Mouse (Mus musculus): ENCODE measurements at regions not wholly inside any gene's neighbourhood (a gene's known extent, or its start where the extent isn't known, plus 50 kb on each side); places are given as distances from the start of the nearest gene placed in this dataset.
A peak's percentile ranks its signal among the peaks of the same experiment; 100 is the strongest.
"Not testable (repeated sequence)": the region's sequence is repeated elsewhere in the genome, so short reads cannot be mapped to it uniquely, and the experiment has no call there.

DNA sequence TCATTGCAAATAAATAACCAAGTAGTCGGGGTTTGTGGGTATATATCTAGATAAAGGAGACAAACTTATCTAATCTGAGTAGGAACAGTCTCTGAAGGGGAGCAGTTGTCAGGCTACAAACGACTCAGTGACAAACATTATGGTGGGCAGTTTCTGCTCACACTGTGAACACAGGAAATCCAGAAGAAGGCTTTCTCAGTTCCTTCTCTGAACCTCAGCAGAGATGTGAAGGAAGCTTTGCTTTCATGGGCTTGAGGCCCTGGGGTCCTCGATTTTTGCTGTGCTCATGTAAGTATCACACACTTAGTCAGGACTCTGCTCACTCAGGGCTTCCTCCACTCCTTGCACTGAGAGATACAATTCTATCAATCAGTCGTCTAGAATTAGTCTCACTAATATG is 994.7 kb upstream of the Foxg1 start:
- DNase-seq: no peak

GRCm38 (mm10) chr12:48388192-48388812 is 994.2 kb upstream of the Foxg1 start:
- no peak for DNase-seq

DNA sequence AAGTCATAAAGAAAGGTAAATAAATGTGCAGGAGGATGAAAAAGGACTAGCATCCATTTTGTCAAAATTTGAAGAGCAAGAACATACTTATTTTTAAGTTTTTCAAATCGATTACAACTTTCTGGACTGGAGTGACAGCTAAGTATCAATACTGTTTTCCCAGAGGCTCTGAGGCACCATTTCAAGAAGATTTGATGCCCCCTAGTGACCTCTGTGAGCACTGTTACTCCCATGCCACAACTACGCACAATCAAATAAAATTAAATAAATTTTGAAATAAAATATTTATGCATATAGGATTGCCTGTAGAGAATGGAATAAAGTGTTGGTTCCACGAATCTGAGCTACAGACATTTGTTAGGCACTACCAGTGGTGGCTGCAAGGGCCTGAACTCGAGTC is 991.5 kb upstream of the Foxg1 start:
- no peak for DNase-seq

GRCm38 (mm10) chr12:48439333-48440046 is 943.0 kb upstream of the Foxg1 start:
- no peak for DNase-seq

DNA sequence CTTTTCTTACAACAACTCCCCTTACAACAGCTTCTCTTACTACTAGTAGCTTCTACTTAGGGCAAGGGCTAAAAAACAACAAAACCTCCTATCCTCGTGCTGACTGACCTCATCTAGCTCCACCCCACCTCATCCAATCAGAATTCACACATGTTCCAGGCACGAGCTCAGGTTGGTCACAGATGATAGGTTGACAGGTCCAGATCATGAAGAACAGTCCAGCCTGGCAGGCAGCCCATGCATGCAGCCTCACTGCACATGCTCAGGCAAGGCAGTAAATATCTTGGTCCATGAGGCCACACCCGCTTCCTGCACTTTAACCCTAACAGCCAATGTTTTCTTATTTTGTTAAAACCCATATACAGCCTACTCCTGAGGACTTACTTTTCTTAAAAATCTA is 933.7 kb upstream of the Foxg1 start:
- not testable (repeated sequence) for DNase-seq

DNA sequence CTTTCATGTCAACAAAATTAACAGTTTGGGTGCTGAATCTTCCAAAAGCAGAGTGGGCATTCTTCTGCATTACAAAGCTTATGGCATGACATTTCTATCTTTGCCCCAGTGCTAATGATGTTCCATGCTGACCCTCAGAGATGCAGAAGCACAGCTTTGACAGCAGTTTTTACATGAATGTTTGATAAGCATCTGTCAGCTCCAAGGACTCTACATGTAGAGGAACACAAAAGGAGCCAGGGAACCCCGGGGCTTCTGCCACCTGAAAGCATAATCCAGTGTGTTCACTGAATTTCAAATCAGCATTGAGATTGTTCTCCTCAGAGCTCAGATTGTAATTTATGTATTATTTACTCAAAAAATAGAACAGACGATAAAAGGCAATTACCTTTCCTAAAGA is 920.1 kb upstream of the Foxg1 start:
- DNase-seq: no peak

DNA sequence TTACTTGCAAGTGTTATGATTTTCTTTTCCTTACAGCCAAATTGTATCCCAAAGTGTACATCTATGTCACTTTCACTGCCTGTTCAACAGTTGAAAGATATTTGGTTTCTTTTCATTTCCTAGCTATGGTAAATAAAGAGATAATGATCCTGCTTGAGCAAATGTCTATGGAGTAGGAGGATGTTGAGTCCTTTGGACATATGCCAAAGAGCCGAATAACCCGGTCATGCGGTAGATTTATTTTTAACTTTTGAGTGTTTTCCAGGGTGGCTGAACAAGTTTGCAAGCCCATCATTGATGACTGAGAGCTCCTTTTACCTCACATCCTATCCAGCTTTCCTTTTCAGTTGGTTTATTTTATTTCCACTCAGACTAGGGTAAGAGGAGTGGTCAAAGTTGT is 881.7 kb upstream of the Foxg1 start:
- DNase-seq: no peak

DNA sequence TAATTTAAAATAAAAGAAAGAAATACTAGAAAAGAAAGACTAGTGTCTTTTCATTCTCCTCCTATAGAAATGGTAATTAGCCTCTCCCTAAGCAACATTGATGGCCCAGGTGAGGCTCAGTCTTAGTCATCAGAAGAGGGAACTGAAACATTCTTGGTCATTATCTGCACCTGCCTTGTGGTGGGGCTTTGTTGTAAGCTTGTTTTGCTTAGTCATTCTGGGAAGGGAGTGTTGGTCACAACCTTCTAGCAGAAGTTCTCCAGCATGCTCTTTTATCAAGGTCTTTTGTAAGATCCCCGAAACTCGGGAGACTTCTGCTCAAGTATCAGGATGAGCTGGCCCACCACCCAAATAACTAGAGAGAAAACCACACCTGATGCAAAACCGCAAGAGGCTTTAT is 870.9 kb upstream of the Foxg1 start:
- no peak for DNase-seq

DNA sequence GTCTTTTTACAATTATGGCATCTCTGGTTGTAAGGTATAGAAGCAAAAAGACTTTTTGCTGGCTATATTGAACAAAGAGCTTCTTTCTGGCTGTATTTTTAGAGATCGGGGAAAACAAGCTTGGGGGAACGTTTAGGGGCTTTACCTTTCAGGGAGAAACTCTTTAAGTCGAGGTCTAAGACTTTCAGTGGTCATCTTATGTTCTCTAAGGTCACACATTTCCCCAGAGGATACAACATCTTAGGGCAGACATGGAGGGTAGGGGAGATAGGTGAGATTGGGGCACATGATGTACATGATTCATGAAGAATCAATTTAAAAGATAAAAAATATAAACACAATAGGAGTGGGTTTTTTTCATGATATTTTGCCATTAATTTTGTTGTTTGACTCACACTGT is 870.2 kb upstream of the Foxg1 start:
- DNase-seq: no peak

DNA sequence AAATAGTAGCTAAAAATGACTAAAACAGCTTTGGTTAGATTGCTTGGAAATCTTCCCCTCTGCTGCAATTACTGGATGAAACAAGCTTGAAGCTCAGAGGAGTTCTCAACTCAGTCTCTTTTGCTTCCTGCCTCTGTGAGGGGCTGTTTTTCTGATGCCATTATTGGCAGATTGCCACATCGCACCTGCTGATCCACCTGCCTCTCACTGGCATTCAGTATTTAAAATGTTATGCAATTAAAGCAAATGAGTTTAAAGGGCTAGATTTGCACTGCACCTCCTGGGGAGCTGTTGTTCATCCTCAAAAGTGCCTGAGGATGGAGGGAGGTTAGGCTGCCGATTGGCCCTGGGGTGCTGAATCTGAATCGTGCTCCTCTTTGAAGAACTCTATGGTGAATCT is 860.5 kb upstream of the Foxg1 start:
- DNase-seq: no peak

DNA sequence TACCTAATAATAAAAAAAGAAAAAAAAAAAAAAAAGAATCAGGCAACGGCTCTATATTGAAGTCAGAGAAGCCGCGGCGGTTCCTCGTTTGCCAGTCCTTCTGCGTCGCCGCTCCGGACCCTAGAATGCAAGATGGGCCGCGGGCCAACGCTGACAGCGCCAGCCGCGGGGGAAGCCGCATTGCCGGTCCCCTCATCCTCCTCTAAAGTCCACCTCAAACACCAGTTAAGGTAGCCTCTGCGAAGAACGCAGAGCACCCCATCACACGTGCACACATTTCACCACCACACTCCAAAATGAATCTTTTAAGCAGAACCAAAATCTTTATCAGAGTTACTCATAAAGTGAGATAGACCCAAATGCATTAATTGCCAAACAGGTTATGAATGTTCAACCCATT is 822.8 kb upstream of the Foxg1 start:
- DNase-seq: peak; percentile 4

GRCm38 (mm10) chr12:48604401-48605197 is 777.9 kb upstream of the Foxg1 start:
- no peak for DNase-seq

- DNase-seq: no peak
Measured at GRCm38 (mm10) chr12:48605423-48605822, 777.0 kb upstream of the Foxg1 start.

GRCm38 (mm10) chr12:48609391-48609790 is 773.1 kb upstream of the Foxg1 start:
- no peak for DNase-seq

GRCm38 (mm10) chr12:48612066-48612465 is 770.4 kb upstream of the Foxg1 start:
- DNase-seq: no peak

DNA sequence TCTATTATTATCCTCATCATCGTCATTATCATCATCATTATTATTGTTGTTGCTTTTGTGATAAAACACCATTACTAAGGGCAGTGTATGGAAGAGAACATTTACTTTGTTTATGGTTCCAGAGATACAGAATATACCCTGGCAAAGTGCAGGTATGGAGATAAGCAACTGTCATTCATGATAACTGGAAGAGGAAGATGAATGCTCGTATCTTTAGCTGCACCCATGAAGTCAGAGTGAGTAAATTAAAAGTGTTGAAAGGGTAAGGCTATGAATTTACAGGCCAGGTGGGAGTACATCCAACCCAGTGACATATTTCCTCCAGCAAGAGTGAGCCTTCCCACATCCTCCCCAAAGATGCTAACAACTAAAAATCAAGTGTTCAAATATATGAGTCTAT is 766.1 kb upstream of the Foxg1 start:
- DNase-seq: no peak

DNA sequence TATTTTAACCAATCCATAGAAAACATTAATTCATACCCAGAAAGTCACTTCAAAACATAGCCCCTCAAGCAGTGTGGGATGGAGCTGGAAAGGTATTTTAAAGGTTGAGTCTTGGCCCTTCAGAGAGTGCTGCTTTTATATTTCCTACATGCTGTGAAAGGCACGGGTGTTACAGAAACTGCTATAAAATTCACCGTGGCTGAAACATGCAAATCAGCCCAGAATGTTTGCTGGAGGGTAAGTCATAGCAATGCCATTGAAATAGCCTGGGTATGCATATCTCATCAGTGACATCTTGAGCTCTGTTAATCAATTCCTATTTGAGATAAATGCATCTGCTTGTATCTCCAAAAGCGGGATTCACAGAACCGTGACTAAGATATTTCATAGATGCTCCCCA is 748.9 kb upstream of the Foxg1 start:
- DNase-seq: no peak

DNA sequence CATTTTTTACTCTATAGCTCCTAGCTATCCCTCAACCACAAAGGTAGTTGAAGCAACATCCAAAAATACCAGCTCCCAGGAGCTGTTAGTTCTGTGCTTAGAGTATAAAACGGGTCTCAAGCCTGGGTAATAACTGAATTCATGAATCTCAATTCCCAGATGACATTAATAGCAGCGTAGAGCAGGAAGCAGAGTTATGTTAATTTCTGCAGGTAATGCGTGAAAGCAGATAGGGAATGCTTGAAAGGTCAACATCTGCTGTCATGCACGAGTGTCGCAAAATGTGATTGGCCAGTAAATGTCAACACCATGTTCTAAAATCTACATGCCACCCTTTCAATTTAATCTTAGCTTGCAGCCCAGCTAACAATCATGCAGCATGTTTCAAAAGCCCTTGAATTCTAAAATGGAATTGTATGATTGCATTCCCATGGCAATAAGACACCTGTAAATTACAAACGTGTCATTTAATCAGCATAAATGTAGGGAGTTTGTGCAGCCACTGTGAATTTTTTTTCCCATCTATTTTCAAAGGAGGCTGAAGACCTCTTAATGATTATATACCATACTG is 747.7 kb upstream of the Foxg1 start:
- no peak for DNase-seq

DNA sequence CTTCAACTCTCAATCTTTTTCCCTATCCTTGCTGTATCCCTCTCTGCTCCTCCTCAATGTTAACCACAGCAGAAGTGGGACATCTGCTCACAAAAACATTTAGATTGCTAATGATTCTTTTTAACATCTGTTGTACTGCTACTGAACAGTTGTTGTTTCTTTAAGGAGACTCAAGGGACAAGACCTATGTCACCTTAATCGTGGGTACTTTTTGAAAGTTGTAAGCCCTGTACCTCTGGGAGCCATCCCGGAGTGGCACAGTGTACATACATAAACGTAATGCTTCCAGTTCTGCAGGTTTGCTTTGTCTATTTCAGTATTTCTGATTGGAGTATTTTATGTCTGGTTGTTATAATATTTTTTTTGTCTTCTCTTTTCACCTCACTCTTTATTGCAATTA is 740.5 kb upstream of the Foxg1 start:
- DNase-seq: no peak

DNA sequence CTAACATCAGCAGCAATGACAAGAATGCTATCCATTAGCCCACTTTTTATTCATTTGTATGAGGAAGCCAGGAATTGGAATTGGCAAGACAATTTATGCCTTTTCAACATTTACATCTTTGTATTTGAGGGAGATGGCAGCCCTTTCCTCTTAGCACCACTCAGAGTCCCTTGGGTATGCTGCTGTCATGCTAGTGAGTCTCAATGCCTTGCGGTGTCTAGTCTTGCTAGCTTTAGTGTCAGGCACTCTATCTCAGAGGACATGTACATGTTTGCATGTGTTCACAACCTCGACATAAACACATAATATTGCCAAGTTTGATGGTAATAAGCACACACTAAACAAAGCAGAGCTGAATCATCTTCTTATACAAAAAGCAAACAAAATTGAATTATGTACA is 737.3 kb upstream of the Foxg1 start:
- no peak for DNase-seq

DNA sequence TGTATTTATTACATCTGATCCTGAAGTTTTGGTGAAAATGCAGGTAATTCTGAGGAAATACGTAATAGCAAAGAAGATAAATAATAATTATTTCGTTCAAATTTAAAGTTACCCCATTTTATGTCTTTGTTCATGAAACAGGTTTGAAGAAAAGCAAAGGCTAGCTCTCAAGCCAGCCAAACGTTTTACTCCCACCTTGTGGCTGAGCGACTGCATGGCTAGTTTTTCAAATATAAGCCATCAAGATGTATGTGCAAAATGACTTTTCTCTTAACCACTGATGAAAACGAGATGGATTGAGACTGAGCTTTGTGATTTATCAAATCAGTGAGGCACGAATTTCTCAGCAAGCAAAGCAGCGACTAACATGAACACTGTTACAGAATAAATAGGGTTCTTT is 736.5 kb upstream of the Foxg1 start:
- DNase-seq: peak; percentile 5

GRCm38 (mm10) chr12:48675176-48675575 is 707.3 kb upstream of the Foxg1 start:
- no peak for DNase-seq

- no peak for DNase-seq
Measured at GRCm38 (mm10) chr12:48680957-48681356, 701.5 kb upstream of the Foxg1 start.

- no peak for DNase-seq
Measured at GRCm38 (mm10) chr12:48705963-48706362, 676.5 kb upstream of the Foxg1 start.

Data from right cerebral cortex, postnatal 14 days (tissue).